Mouse (Mus musculus): ENCODE measurements around the gene Snx22.

- TF ChIP-seq POLR2A (IDR thresholded peaks at IDR 0.05; ENCODE audit: insufficient read depth, low read length) (no peak), CTCF (IDR thresholded peaks at IDR 0.05; ENCODE audit: low read depth, low read length) (no peak), EP300 (IDR thresholded peaks at IDR 0.05; ENCODE audit: insufficient read depth, low read depth, low read length) (no peak)
Observed at GRCm38 (mm10) chr9:66102668-66103067, 33.1 kb upstream of the Snx22 start.

Measured in ES-Bruce4 (cell line).